Mouse (Mus musculus) erythroblast, embryonic 14.5 days (primary cell): ENCODE measurements around the gene 6430531B16Rik.

Experiments
- GATA1 ChIP-seq: IDR thresholded peaks from 2 replicates; pipeline ENCODE4 v1.6.1; 2012; ENCODE audit warnings: low read length, inconsistent platforms, mixed read lengths
- TAL1 ChIP-seq: IDR thresholded peaks from 3 replicates; pipeline ENCODE4 v1.6.1; 2012; ENCODE audit warnings: low read length, inconsistent platforms, mixed read lengths

GRCm38 (mm10) chr7:139974307-139974706 is 4.2 kb downstream of the 6430531B16Rik start:
- no peak for TF ChIP-seq GATA1
- TF ChIP-seq TAL1 = no peak
